Mouse (Mus musculus) heart, adult 8-10 months (tissue): ENCODE data around the gene Timm50. TPM values are rescaled to one million over a fixed set of nuclear protein-coding genes. Genes with fewer than 3 reads are reported as not detected.

ENCODE experiments used
- DNase-seq: peaks from one replicate; pipeline ENCODE4 v3.0.0; 2022; ENCODE audit warnings: low spot score
- total RNA-seq, 4 experiments: library from RNA; stranded (reverse); gene quantifications; 2 replicates each; pipeline ENCODE4 v1.2.4; 2022

Gene Timm50
- total RNA-seq, 4 experiments from 2014 or later: 59.2 to 68.5 (median 64.4) TPM

DNA sequence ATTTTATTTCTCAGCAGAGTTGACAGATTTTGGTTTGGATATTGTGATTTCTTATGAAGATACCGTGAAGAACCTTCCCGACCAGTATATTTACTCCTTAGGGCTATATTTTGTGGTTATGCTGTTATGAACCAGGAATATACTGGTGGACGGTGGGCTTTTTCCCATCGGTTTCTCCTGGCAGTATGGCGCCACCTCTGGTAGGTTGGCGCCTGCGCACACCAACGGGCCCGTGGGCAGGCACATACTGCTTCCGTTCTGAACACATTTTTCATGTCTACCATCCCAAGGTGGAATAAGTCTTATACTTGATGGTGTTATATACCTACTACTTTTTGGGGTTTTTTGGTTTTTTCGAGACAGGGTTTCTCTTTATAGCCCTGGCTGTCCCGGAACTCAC lies 42.5 kb downstream of the Timm50 start:
- DNase-seq: no peak

- DNase-seq: no peak
Observed at GRCm38 (mm10) chr7:28268576-28268975, 43.3 kb downstream of the Timm50 start.

- DNase-seq: peak; percentile 33
Observed at GRCm38 (mm10) chr7:28268042-28268531, 43.8 kb downstream of the Timm50 start.

DNA sequence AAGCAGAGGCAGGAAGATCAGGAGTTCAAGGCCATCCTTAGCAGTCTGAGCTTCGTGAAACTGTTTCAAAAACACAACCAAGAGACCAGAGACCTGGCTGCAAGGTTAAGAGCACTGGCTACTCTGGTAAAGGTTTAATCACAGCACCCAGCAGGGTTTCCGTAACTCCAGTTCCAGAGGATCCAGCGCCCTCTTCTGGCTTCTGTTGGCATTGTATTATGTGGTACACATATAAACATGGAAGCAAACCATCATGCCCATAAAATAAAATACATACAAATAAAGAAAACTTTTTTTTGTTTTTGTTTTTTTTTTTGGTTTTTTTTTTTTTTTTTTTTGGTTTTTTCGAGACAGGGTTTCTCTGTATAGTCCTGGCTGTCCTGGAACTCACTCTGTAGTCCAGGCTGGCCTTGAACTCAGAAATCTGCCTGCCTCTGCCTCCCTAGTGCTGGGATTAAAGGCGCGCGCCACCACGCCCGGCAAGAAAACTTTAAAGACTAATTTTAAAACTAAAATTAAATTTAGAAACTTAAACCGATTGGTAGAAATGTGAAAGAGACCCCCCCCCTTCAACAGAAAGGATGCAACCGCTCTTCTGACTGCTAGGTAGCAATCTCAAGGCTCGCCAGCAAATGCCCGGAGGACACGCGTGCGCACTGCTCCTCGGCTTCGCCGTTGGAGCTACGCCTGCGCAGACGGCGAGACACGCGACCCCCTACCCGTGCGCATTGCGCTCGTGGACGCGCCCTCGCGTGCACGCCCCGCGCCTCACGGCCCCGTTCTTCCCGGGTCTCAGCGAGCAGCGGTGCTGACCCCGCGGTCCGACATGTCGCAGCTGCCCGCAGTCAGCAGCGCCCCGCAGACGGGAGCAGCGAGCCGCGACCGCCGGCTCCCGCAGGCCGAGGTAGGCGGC lies 44.5 kb downstream of the Timm50 start, which contains the start of gene Eid2:
Gene Eid2, plus strand, starts transcription at position 753 of the 913 bp plus-strand sequence.
- DNase-seq: peak; percentile 73

DNA sequence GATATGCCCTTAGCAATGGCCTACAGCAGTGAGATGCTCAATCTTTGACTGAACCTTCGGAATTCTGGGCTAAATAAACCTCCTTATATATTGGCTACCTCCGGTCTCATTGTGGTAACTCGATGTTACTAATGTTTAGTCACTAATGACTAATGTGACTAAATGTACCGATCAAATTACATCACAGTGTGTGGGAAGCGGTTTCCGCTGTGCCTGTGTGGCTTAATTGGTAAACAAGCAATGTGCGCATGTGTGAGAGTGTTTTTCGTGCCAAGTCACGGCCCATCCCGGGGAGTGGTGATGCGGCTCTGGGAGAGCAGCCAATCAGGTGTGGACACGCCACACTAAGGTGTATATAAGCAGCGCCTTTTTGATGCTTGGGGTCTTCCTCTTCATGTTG lies 46.5 kb downstream of the Timm50 start:
- DNase-seq: no peak

- peak; percentile 28 for DNase-seq
Observed at GRCm38 (mm10) chr7:28263786-28264185, 48.1 kb downstream of the Timm50 start.

DNA sequence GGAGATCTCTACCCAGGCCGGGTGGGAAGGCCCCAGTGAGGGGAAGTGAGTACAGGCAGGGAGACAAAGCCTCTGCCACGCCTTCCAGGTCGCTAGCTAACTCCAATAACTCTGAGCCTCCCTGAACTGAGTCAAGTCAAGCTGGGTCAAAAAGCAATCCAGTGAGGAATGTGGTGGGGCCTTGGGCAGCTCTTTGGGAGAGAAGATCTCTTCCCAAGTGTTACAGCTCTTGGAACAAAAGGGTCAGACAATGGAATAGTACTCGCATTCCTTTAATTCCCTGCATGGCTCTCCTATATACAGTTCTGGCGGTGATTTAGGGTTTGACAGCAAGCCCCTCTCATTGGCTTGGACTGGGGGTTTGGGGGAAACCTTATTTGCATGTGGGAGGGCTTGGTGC lies 49.0 kb downstream of the Timm50 start:
- no peak for DNase-seq

Other genes starting within 250 kb of the Timm50 start
- gene Fcgbp, start 240.8 kb downstream of the Timm50 start, total RNA-seq: not detected
- not detected for gene 9530053A07Rik, start 182.6 kb downstream of the Timm50 start, total RNA-seq
- 10 to 100 TPM; 31.1 to 33.6 (median 32.1) TPM for gene Fbl, start 142.4 kb downstream of the Timm50 start, total RNA-seq
- gene Dyrk1b, start 132.6 kb downstream of the Timm50 start, total RNA-seq: 10 to 100 TPM; 24.0 to 34.6 (median 31.8) TPM
- 10 to 100 TPM; 11.8 to 14.4 (median 13.3) TPM for gene Eid2, start 44.2 kb downstream of the Timm50 start, total RNA-seq
- 10 to 100 TPM; 13.7 to 16.8 (median 15.2) TPM for gene Eid2b, start 34.3 kb downstream of the Timm50 start, total RNA-seq
- gene Selenov, start 20.9 kb downstream of the Timm50 start, total RNA-seq: not detected
- gene Dll3, start 9.8 kb downstream of the Timm50 start, total RNA-seq: not detected
- 10 to 100 TPM; 56.0 to 63.2 (median 57.6) TPM for gene Supt5, start 26.7 kb upstream of the Timm50 start, total RNA-seq
- gene Rps16, start 38.6 kb upstream of the Timm50 start, total RNA-seq: 100 to 1,000 TPM; 472 to 574 (median 541) TPM
- 10 to 100 TPM in 3 of 4 experiments, 1 to 10 TPM in 1; 8.9 to 13.2 (median 11.2) TPM for gene Plekhg2, start 60.5 kb upstream of the Timm50 start, total RNA-seq
- gene Zfp36, start 68.2 kb upstream of the Timm50 start, total RNA-seq: 10 to 100 TPM; 12.2 to 40.6 (median 16.5) TPM
- 10 to 100 TPM; 19.5 to 24.0 (median 22.2) TPM for gene Med29, start 80.6 kb upstream of the Timm50 start, total RNA-seq
- gene Paf1, start 80.9 kb upstream of the Timm50 start, total RNA-seq: 10 to 100 TPM; 35.7 to 44.4 (median 39.1) TPM
- gene Gmfg, start 125.4 kb upstream of the Timm50 start, total RNA-seq: 1 to 10 TPM; 3.5 to 5.7 (median 4.8) TPM
- under 1 TPM; 0.43 to 0.82 (median 0.61) TPM for gene Lrfn1, start 139.9 kb upstream of the Timm50 start, total RNA-seq
- not detected for gene Ifnl2, start 198.4 kb upstream of the Timm50 start, total RNA-seq
- gene Ifnl3, start 210.8 kb upstream of the Timm50 start, total RNA-seq: not detected
- not detected for gene Sycn, start 228.8 kb upstream of the Timm50 start, total RNA-seq
- not detected for gene Nccrp1, start 235.2 kb upstream of the Timm50 start, total RNA-seq